Comparison of ENCODE assay signal across 8 mouse cellular contexts in the genomic region with DNA sequence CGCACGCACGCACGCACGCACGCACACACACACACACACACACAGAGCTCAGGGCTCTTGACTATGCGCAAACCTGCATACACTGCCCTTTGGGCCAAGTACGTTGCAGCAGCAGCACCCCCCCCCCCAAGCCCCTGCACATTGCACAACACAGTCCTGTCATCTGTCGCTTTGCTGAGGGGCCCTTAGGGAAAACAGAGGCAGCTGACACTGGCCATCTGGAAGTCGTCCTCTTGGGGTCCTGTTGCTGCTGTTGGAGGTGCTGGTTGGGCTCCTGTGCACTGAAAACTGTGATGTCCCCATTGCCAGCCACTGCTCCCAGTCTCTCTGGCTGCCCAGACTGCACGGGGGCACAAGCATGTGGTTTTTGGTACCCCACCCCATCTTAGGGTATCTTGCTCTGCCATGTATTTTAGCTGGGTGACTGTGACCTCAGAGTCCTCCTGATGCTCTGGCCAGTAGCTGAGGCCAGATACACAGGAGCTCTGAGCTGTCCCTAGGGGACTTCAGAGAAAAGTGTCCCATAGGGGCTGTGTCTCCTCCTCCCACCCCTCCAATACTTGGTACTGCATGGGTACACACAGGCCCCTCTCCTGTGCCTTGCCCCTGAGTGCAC. TPM values are rescaled to one million over a fixed set of nuclear protein-coding genes. Genes with fewer than 3 reads are reported as not detected.
A peak's percentile ranks its signal among the peaks of the same experiment; 100 is the strongest.
DNase-seq lines count a peak whose midpoint lies in the region; ATAC-seq and TF ChIP-seq lines count a peak whose summit lies in the region.

No protein-coding gene starts in this region.

- no peaks in the 10 kb centered on the region for H3K36me3 ChIP-seq in embryonic facial prominence, embryonic 10.5 days (replicated peaks)

- ATAC-seq in megakaryocyte progenitor cell, adult 5-6 weeks (replicated peaks; ENCODE audit: poor library complexity) = peak; percentile 59
- no peak for ATAC-seq in frontal cortex, adult (ENCODE audit: low TSS enrichment)

- WGBS in embryonic facial prominence, embryonic 10.5 days = 56% methylated on average over 11 of the region's 11 CpGs

- H3K4me1 ChIP-seq in embryonic facial prominence, embryonic 10.5 days = peaks cover 38% of the 10 kb centered on the region

- no peaks in the 10 kb centered on the region for H3K9me3 ChIP-seq in embryonic facial prominence, embryonic 10.5 days

- DNase-seq in gastrocnemius, adult 2 months = no peak
- no peak for DNase-seq in gastrocnemius, postnatal 14 days
- DNase-seq in embryonic facial prominence, embryonic 10.5 days (ENCODE audit: low spot score) = peak; percentile 47
- peak; percentile 54 for DNase-seq in heart, postnatal 4 days
- no peak for DNase-seq in frontal cortex, postnatal 36 days (ENCODE audit: low spot score in 2 of 2)
- DNase-seq in gastrocnemius, postnatal 10 days = no peak

- H3K4me3 ChIP-seq in gastrocnemius, adult 2 months = no peak overlapping the region
- H3K4me3 ChIP-seq in embryonic facial prominence, embryonic 10.5 days = peak overlapping the region; percentile 32; the same call in 1 of the 2 replicates

- H3K27me3 ChIP-seq in embryonic facial prominence, embryonic 10.5 days (replicated peaks; ENCODE audit: low read depth, poor library complexity, severe bottlenecking) = peaks cover 42% of the 10 kb centered on the region

- peak overlapping the region; percentile 28; the same call in 1 of the 2 replicates for H3K27ac ChIP-seq in gastrocnemius, adult 2 months
- H3K27ac ChIP-seq in embryonic facial prominence, embryonic 10.5 days (replicated peaks) = peak overlapping the region; percentile 74

- no peak for TF ChIP-seq CTCF in gastrocnemius, adult 2 months (IDR thresholded peaks at IDR 0.05)

- intact Hi-C loops in gastrocnemius, adult 2 months (cut with DNase I) = loop anchor here (2.0 kb wide), 1 partner anchor 35 kb away; no protein-coding TSS in a partner anchor
- intact Hi-C loops in gastrocnemius, postnatal 14 days (cut with DNase I; ENCODE audit: low total_unique reads) = loop anchor here (5.0 kb wide), 1 partner anchor 56 kb away; a partner anchor contains a TSS

RNA-seq across cellular contexts. Expression of a gene that starts 57.0 kb away (rescaled TPM):
- total RNA-seq in gastrocnemius, adult 2 months (2021) = 100 to 1,000 TPM in 1 of 2 experiments, 10 to 100 TPM in 1; 22.4 to 127 TPM
- 10 to 100 TPM; 10.1 to 33.9 TPM for total RNA-seq in gastrocnemius, postnatal 14 days (2021)
- polyA plus RNA-seq in embryonic facial prominence, embryonic 10.5 days (2016; fragmentation: Nextera tagmentation; extraction: Ambion mirVana) = 61.5 and 75.2 TPM in 2 replicates
- 10 to 100 TPM; 23.8 to 29.4 TPM for total RNA-seq in heart, postnatal 4 days (2021)
- total RNA-seq in megakaryocyte progenitor cell, adult 5-6 weeks (2015) = 1.8 and 2.6 TPM in 2 replicates
- total RNA-seq in megakaryocyte progenitor cell, adult 5-6 weeks (2017) = 2.5 and 2.6 TPM in 2 replicates
- total RNA-seq in gastrocnemius, postnatal 10 days (2021) = 10 to 100 TPM in 1 of 2 experiments, 1 to 10 TPM in 1; 8.5 to 33.5 TPM

Comparison
In these comparisons a context has a peak if more than half of its experiments do, and no peak if none do; other contexts are left out.
1. DNase-seq: peak in embryonic facial prominence, embryonic 10.5 days (single experiment) and heart, postnatal 4 days (single experiment); none in gastrocnemius, adult 2 months (single experiment), gastrocnemius, postnatal 14 days (single experiment), frontal cortex, postnatal 36 days (0 of 2) and gastrocnemius, postnatal 10 days (single experiment).